Mouse (Mus musculus): ENCODE results near the gene Kif1b.

DNA sequence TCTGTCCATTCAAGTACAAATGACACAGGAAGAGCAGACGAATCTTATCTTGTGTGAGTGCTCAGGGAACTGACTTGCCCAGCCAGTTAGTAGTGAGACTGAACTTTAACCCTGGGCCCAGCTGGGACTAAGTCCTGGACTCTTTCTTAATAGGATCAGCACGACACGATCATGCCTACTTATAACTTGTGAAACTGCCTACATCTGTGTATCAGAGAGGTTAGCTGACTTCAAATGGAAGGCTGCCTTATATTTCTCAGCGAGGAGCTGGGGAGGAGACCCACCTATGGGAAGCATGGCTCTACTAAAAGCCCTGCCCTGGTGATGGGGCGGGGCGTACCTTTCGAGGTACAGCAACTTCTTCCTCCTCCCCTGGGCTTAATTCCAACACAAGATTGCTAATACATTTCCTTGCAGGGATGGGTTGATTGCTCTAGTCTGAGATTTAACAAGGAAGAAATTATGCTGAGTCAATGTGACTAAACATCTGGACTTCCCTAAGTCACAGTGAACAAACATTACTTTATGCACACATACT is 137.0 kb downstream of the Kif1b start:
- TF ChIP-seq CTCF (IDR thresholded peaks at IDR 0.05; ENCODE audit: borderline replicate concordance, insufficient read depth, low read depth, low read length) (no peak), POLR2A (IDR thresholded peaks at IDR 0.05; ENCODE audit: borderline replicate concordance, insufficient read depth, low read length) (no peak)

All from cerebellum, adult 2 months (tissue).